Mouse (Mus musculus): ENCODE results near the gene Mnat1.

The Mnat1 gene

DNA sequence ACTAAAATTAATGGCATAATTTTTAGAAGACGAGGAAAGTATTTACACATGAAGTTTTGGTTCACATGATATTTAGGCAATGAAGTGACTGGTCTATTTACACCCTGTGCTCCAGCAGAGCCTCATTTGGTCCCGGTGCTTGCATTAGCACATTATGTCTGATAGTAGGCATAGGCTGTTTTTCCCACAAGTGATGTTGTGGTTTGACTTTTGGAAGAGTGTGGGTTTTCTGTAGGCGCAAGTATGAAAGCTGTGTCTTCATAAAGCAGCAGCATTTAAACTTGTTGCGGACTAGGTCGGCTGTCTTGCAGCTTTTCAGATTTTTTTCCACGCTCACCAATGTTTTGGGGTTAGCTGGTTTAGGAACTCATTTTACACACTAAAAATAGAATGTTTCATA, 135.8 kb downstream of the Mnat1 start:
- Histone ChIP-seq H3K4me1 (replicated peaks; ENCODE audit: low read depth, low read length) (no peaks in the 10 kb centered on the region), H3K4me3 (replicated peaks; ENCODE audit: low read length) (no peak overlapping the region), H3K9me3 (ENCODE audit: low read length) (peaks cover 19% of the 10 kb centered on the region), H3K36me3 (ENCODE audit: insufficient read depth, low read length) (no peaks in the 10 kb centered on the region), H3K27me3 (ENCODE audit: insufficient read depth, low read length) (no peaks in the 10 kb centered on the region)
- TF ChIP-seq NANOG (IDR thresholded peaks at IDR 0.05; ENCODE audit: borderline replicate concordance, low read length): no peak
- no peak for TF ChIP-seq POU5F1 (IDR thresholded peaks at IDR 0.05; ENCODE audit: borderline replicate concordance, low read length)
- no peak for TF ChIP-seq CTCF (conservative IDR thresholded peaks at IDR 0.05; ENCODE audit: low read length)

DNA sequence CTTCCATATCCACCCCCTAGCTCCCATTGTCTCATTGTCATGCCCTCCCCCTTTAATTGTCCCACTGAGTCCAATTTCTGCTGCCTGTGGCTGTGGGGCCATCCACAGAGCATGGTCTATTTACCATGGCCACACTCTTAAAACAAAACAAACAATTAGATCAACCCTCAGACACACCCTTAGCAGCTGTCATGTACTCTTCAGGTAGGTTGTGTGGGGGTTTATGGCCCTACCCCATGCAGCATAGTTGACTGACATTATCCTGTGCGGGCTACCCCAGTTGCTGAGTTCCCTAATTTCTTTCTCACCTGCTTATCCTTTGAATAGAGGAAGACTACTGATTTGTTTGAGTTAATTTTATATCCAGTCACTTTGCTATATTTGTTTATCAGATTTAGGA, 136.8 kb downstream of the Mnat1 start:
- no peak overlapping the region for H3K4me3 ChIP-seq (replicated peaks; ENCODE audit: low read length)
- H3K4me1 ChIP-seq (replicated peaks; ENCODE audit: low read depth, low read length): no peaks in the 10 kb centered on the region
- H3K27me3 ChIP-seq (ENCODE audit: insufficient read depth, low read length): no peaks in the 10 kb centered on the region
- H3K9me3 ChIP-seq (ENCODE audit: low read length): peaks cover 19% of the 10 kb centered on the region
- H3K36me3 ChIP-seq (ENCODE audit: insufficient read depth, low read length): no peaks in the 10 kb centered on the region
- TF ChIP-seq POU5F1 (IDR thresholded peaks at IDR 0.05; ENCODE audit: borderline replicate concordance, low read length) (no peak), CTCF (conservative IDR thresholded peaks at IDR 0.05; ENCODE audit: low read length) (no peak), NANOG (IDR thresholded peaks at IDR 0.05; ENCODE audit: borderline replicate concordance, low read length) (no peak)

DNA sequence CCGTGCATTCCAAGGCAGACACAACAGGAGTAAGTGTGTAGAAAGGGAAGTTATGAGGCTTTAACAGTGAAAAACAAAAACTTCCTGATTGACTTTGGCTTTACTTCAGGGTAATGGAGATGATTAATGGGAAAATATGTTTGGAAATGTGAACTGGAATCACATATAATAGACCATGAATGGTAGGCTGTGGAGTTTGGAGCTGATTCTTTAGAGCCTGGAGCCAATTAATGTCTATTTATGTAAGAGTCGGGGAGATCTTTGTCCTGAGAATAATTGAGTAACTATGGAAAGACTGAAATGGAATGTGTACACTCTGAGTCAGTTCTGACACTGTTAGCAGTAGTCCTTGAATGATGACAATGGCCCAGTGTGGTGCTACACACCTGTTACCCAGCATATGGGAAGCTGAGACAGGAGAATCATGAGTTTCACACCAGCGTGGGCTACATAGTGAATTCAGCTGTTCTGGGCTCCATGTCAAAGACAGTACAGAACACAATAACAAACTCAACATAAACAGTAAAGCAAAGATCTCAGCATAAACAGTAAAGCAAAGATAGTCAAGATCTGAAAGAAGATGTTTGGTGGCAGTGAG, 142.0 kb downstream of the Mnat1 start:
- Histone ChIP-seq H3K27me3 (ENCODE audit: insufficient read depth, low read length) (no peaks in the 10 kb centered on the region), H3K4me3 (replicated peaks; ENCODE audit: low read length) (no peak overlapping the region), H3K4me1 (replicated peaks; ENCODE audit: low read depth, low read length) (no peaks in the 10 kb centered on the region), H3K9me3 (ENCODE audit: low read length) (peaks cover 19% of the 10 kb centered on the region), H3K36me3 (ENCODE audit: insufficient read depth, low read length) (no peaks in the 10 kb centered on the region)
- TF ChIP-seq POU5F1 (IDR thresholded peaks at IDR 0.05; ENCODE audit: borderline replicate concordance, low read length) (no peak), NANOG (IDR thresholded peaks at IDR 0.05; ENCODE audit: borderline replicate concordance, low read length) (no peak), CTCF (conservative IDR thresholded peaks at IDR 0.05; ENCODE audit: low read length) (no peak)

DNA sequence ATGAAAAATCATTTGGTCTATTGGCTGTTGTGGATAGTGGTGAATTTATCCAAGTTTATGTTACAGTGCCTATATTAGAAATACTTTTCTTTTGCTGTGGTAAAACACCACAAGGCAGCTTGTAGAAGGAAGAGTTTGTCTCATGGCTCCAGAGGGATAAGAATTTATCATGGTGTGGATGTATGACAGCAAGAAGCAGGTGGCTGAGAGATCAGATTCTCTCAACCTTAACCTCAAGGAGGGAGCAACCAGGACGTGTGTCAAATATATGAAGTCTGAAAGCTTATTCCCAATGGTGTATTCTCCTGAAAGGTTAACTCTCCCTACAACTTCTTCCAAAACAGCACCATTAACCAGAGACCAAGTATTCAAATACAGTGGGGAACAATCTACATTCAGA, 143.1 kb downstream of the Mnat1 start:
- Histone ChIP-seq H3K4me3 (replicated peaks; ENCODE audit: low read length) (no peak overlapping the region), H3K27me3 (ENCODE audit: insufficient read depth, low read length) (no peaks in the 10 kb centered on the region), H3K4me1 (replicated peaks; ENCODE audit: low read depth, low read length) (no peaks in the 10 kb centered on the region), H3K36me3 (ENCODE audit: insufficient read depth, low read length) (no peaks in the 10 kb centered on the region), H3K9me3 (ENCODE audit: low read length) (peaks cover 19% of the 10 kb centered on the region)
- TF ChIP-seq CTCF (conservative IDR thresholded peaks at IDR 0.05; ENCODE audit: low read length): no peak
- no peak for TF ChIP-seq NANOG (IDR thresholded peaks at IDR 0.05; ENCODE audit: borderline replicate concordance, low read length)
- no peak for TF ChIP-seq POU5F1 (IDR thresholded peaks at IDR 0.05; ENCODE audit: borderline replicate concordance, low read length)

DNA sequence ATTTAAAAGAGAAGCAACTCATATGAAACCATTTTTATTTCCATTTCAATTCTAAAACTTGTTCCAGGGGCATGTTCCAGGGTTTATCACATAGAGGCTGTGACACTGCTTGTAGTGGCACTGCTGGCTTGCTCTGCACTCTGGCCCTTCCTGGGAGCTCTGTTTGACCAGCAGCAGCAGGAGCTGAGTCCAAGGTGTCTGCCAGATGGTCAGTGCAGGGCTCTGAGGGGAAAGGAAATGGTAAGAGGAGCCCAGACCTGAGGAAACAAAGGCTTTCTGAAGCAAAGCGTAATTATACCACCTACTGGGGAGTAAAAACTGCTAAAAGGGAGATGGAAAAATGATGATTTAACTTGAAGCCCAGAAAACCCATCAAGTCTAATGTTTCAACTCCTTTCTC, 145.0 kb downstream of the Mnat1 start:
- no peaks in the 10 kb centered on the region for H3K27me3 ChIP-seq (ENCODE audit: insufficient read depth, low read length)
- no peaks in the 10 kb centered on the region for H3K4me1 ChIP-seq (replicated peaks; ENCODE audit: low read depth, low read length)
- peaks cover 7% of the 10 kb centered on the region for H3K9me3 ChIP-seq (ENCODE audit: low read length)
- peaks cover 9% of the 10 kb centered on the region; the same call in 1 of the 2 replicates for H3K36me3 ChIP-seq (ENCODE audit: insufficient read depth, low read length)
- H3K4me3 ChIP-seq (replicated peaks; ENCODE audit: low read length): no peak overlapping the region
- no peak for TF ChIP-seq CTCF (conservative IDR thresholded peaks at IDR 0.05; ENCODE audit: low read length)
- TF ChIP-seq NANOG (IDR thresholded peaks at IDR 0.05; ENCODE audit: borderline replicate concordance, low read length): no peak
- no peak for TF ChIP-seq POU5F1 (IDR thresholded peaks at IDR 0.05; ENCODE audit: borderline replicate concordance, low read length)

DNA sequence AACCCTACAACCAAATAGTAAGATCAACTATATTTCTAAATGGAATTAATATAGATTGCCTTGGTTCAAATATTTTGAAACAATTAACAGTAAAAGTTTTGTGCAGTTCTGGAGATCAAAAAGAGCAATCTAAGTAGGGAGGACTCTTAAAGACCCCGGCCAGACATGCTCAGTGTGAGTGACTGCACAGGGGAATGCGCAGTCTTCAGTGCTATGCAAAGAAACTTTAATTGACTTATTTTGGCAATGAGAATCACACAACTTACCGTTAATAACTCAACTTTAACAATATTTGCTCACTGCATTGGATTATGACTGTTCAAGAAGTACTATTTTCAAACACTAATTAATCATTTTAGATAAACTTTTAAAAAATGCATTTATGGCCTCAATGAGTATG, 146.0 kb downstream of the Mnat1 start:
- TF ChIP-seq POU5F1 (IDR thresholded peaks at IDR 0.05; ENCODE audit: borderline replicate concordance, low read length): no peak
- TF ChIP-seq NANOG (IDR thresholded peaks at IDR 0.05; ENCODE audit: borderline replicate concordance, low read length): no peak
- no peak for TF ChIP-seq CTCF (conservative IDR thresholded peaks at IDR 0.05; ENCODE audit: low read length)
- H3K27me3 ChIP-seq (ENCODE audit: insufficient read depth, low read length): no peaks in the 10 kb centered on the region
- H3K9me3 ChIP-seq (ENCODE audit: low read length): peaks cover 2% of the 10 kb centered on the region; the same call in 1 of the 2 replicates
- H3K36me3 ChIP-seq (ENCODE audit: insufficient read depth, low read length): peaks cover 14% of the 10 kb centered on the region; the same call in 1 of the 2 replicates
- H3K4me3 ChIP-seq (replicated peaks; ENCODE audit: low read length): no peak overlapping the region
- H3K4me1 ChIP-seq (replicated peaks; ENCODE audit: low read depth, low read length): no peaks in the 10 kb centered on the region

DNA sequence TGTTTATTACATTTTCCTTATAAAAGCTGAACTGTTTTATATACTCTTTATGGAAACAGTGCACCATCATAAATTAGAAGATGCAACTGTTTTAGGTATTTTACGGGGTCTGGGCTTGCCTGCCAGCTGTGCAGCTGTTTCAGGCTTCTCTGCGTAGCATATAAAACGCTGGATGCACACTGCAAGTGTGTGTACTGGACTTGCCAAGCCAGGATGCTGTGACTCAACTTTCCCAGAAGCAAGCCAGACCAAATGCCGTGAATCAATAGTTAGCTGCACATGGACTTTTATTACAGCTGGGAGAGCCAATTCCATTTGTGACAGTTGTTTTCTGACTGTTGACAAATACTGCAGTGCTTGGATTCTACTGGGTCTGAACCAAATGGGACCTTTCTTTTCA, 146.4 kb downstream of the Mnat1 start:
- peaks cover 6% of the 10 kb centered on the region; the same call in 1 of the 2 replicates for H3K9me3 ChIP-seq (ENCODE audit: low read length)
- H3K36me3 ChIP-seq (ENCODE audit: insufficient read depth, low read length): peaks cover 18% of the 10 kb centered on the region; the same call in 1 of the 2 replicates
- H3K4me3 ChIP-seq (replicated peaks; ENCODE audit: low read length): no peak overlapping the region
- no peak for TF ChIP-seq NANOG (IDR thresholded peaks at IDR 0.05; ENCODE audit: borderline replicate concordance, low read length)
- no peak for TF ChIP-seq POU5F1 (IDR thresholded peaks at IDR 0.05; ENCODE audit: borderline replicate concordance, low read length)
- no peak for TF ChIP-seq CTCF (conservative IDR thresholded peaks at IDR 0.05; ENCODE audit: low read length)
- no peaks in the 10 kb centered on the region for H3K27me3 ChIP-seq (ENCODE audit: insufficient read depth, low read length)
- H3K4me1 ChIP-seq (replicated peaks; ENCODE audit: low read depth, low read length): no peaks in the 10 kb centered on the region

DNA sequence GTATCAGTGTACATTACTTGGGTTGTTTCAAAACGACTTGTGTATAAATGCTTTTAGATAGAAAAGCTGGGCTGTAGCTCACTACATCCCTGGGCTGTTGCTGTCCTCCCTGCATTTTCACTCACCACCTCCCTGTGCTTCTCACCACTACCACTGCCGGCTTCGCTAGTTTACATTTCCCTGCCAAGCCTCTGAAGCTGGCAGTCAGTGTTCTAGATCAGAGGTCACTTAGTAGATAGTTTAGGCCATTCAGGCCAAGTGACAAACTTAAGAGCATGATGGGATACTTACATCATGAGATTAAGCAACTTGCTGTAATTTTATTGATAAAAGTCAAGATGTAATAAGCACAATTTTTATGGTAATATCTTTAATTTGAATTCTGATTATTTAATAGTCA, 151.4 kb downstream of the Mnat1 start:
- TF ChIP-seq POU5F1 (IDR thresholded peaks at IDR 0.05; ENCODE audit: borderline replicate concordance, low read length) (no peak), NANOG (IDR thresholded peaks at IDR 0.05; ENCODE audit: borderline replicate concordance, low read length) (no peak), CTCF (conservative IDR thresholded peaks at IDR 0.05; ENCODE audit: low read length) (no peak)
- Histone ChIP-seq H3K4me1 (replicated peaks; ENCODE audit: low read depth, low read length) (no peaks in the 10 kb centered on the region), H3K9me3 (ENCODE audit: low read length) (peaks cover 20% of the 10 kb centered on the region), H3K27me3 (ENCODE audit: insufficient read depth, low read length) (no peaks in the 10 kb centered on the region), H3K4me3 (replicated peaks; ENCODE audit: low read length) (no peak overlapping the region), H3K36me3 (ENCODE audit: insufficient read depth, low read length) (peaks cover 42% of the 10 kb centered on the region)

All from E14TG2a.4 (cell line).